Mouse (Mus musculus): ENCODE results near the gene Zfp367.

The Zfp367 gene

GRCm38 (mm10) chr13:64153751-64154267, 807 bp upstream of the Zfp367 start:
- DNase-seq = peak; percentile 97

- no peak for DNase-seq
These were observed 325 bp downstream of the Zfp367 start for GRCm38 (mm10) chr13:64152671-64153082.

- peak; percentile 99 for DNase-seq
These were observed 747 bp downstream of the Zfp367 start for GRCm38 (mm10) chr13:64152241-64152669.

- DNase-seq = peak; percentile 87
These were observed 2.9 kb downstream of the Zfp367 start for GRCm38 (mm10) chr13:64150121-64150520.

GRCm38 (mm10) chr13:64129616-64130375, 23.2 kb downstream of the Zfp367 start:
- DNase-seq = peak; percentile 95

- peak; percentile 98 for DNase-seq
These were observed 24.0 kb downstream of the Zfp367 start, which contains the start of gene Slc35d2 for GRCm38 (mm10) chr13:64128858-64129615. TSS of gene Slc35d2 (minus strand) at chr13:64129368.

GRCm38 (mm10) chr13:64126316-64126715, 26.7 kb downstream of the Zfp367 start:
- no peak for DNase-seq

GRCm38 (mm10) chr13:64124886-64125285, 28.1 kb downstream of the Zfp367 start:
- DNase-seq = no peak

GRCm38 (mm10) chr13:64123491-64124188, 29.4 kb downstream of the Zfp367 start:
- DNase-seq = no peak

GRCm38 (mm10) chr13:64120760-64121159, 32.2 kb downstream of the Zfp367 start:
- DNase-seq = peak; percentile 24

GRCm38 (mm10) chr13:64117442-64117841, 35.6 kb downstream of the Zfp367 start:
- no peak for DNase-seq

GRCm38 (mm10) chr13:64110421-64110820, 42.6 kb downstream of the Zfp367 start:
- peak; percentile 55 for DNase-seq

- peak; percentile 61 for DNase-seq
These were observed 44.6 kb downstream of the Zfp367 start for GRCm38 (mm10) chr13:64108381-64108850.

GRCm38 (mm10) chr13:64107535-64107934, 45.5 kb downstream of the Zfp367 start:
- DNase-seq = no peak

GRCm38 (mm10) chr13:64107105-64107504, 45.9 kb downstream of the Zfp367 start:
- DNase-seq = no peak

GRCm38 (mm10) chr13:64105690-64106089, 47.3 kb downstream of the Zfp367 start:
- DNase-seq = no peak

- DNase-seq = no peak
These were observed 52.8 kb downstream of the Zfp367 start for GRCm38 (mm10) chr13:64100186-64100585.

- no peak for DNase-seq
These were observed 54.0 kb downstream of the Zfp367 start for GRCm38 (mm10) chr13:64098992-64099391.

GRCm38 (mm10) chr13:64093341-64093740, 59.7 kb downstream of the Zfp367 start:
- DNase-seq = no peak

- DNase-seq = no peak
These were observed 60.2 kb downstream of the Zfp367 start for GRCm38 (mm10) chr13:64092752-64093151.

- no peak for DNase-seq
These were observed 60.9 kb downstream of the Zfp367 start for GRCm38 (mm10) chr13:64092141-64092540.

GRCm38 (mm10) chr13:64091006-64091405, 62.0 kb downstream of the Zfp367 start:
- DNase-seq = no peak

GRCm38 (mm10) chr13:64090278-64090677, 62.7 kb downstream of the Zfp367 start:
- no peak for DNase-seq
